Mouse (Mus musculus): ENCODE results near the gene Cmip. TPM values are rescaled to one million over a fixed set of nuclear protein-coding genes. Genes with fewer than 3 reads are reported as not detected.

Cmip gene
- polyA plus RNA-seq, 1 experiment, result 92.3 TPM

DNA sequence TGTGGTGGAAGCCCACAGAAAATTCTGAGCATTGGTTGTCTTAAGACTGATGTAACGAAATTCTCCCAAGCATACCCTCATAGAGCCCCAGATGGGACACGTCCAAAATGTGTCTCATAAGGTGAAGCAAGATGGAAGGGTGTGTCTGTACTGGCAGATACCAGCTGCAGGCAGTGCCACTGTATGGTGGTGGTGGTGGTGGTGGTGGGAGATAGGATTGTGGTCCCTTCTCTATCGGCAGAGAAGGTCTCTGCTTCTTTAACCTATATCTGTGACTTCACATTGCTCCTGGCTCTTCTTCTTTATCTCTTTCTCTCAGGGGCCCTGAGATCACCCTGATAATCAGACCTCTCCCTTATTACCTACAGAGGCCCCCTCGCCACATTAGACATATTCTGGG lies 92.7 kb downstream of the Cmip start:
- H3K9me3 ChIP-seq, result no peaks in the 10 kb centered on the region
- no peaks in the 10 kb centered on the region for H3K27me3 ChIP-seq (replicated peaks)
- TF ChIP-seq GATA1 (IDR thresholded peaks at IDR 0.05; ENCODE audit: borderline replicate concordance, low read length), result no peak
- peaks cover 75% of the 10 kb centered on the region for H3K36me3 ChIP-seq (replicated peaks; ENCODE audit: low read length)
- H3K4me1 ChIP-seq, result peaks cover 99% of the 10 kb centered on the region
- H3K4me3 ChIP-seq (replicated peaks), result no peak overlapping the region

DNA sequence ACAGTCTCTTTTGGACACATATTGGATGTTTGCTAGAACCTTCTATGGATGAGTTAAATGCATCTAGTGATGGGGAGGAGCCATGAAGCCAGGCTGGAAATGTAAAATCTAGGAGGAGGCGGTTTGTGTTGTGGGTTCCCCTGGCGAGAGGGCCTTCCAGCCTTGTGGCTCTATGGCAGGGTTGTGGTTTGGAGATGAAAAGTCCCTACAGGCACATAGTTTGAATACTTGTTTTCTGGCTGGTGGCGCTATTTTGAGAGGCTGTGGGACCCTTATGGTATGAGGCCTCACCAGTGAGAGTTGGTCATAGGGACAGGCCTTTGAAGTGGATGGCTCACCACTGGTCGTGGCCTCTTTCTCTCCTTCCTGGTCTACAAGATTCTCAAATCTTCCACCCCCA lies 95.2 kb downstream of the Cmip start:
- no peaks in the 10 kb centered on the region for H3K27me3 ChIP-seq (replicated peaks)

GRCm38 (mm10) chr8:117355111-117355831 lies 98.4 kb downstream of the Cmip start:
- H3K36me3 ChIP-seq (replicated peaks; ENCODE audit: low read length), result peaks cover 86% of the 10 kb centered on the region
- H3K27me3 ChIP-seq (replicated peaks), result no peaks in the 10 kb centered on the region
- no peak for TF ChIP-seq FLI1 (IDR thresholded peaks at IDR 0.05; ENCODE audit: low read length)
- TF ChIP-seq GATA1 (IDR thresholded peaks at IDR 0.05; ENCODE audit: borderline replicate concordance, low read length), result no peak
- peaks cover 100% of the 10 kb centered on the region for H3K4me1 ChIP-seq
- no peak overlapping the region for H3K4me3 ChIP-seq (replicated peaks)
- H3K9me3 ChIP-seq, result no peaks in the 10 kb centered on the region

More for the DNA sequence above, 95.2 kb downstream of the Cmip start:
- H3K4me3 ChIP-seq (replicated peaks), result no peak overlapping the region
- TF ChIP-seq FLI1 (IDR thresholded peaks at IDR 0.05; ENCODE audit: low read length), result no peak
- H3K4me1 ChIP-seq, result peaks cover 99% of the 10 kb centered on the region
- no peaks in the 10 kb centered on the region for H3K9me3 ChIP-seq
- H3K36me3 ChIP-seq (replicated peaks; ENCODE audit: low read length), result peaks cover 77% of the 10 kb centered on the region

- TF ChIP-seq FLI1 (IDR thresholded peaks at IDR 0.05; ENCODE audit: low read length) (no peak), GATA1 (IDR thresholded peaks at IDR 0.05; ENCODE audit: borderline replicate concordance, low read length) (no peak)
- no peaks in the 10 kb centered on the region for H3K9me3 ChIP-seq
- peaks cover 100% of the 10 kb centered on the region for H3K4me1 ChIP-seq
- no peaks in the 10 kb centered on the region for H3K27me3 ChIP-seq (replicated peaks)
- H3K4me3 ChIP-seq (replicated peaks), result no peak overlapping the region
- H3K36me3 ChIP-seq (replicated peaks; ENCODE audit: low read length), result peaks cover 94% of the 10 kb centered on the region
Observed at GRCm38 (mm10) chr8:117356109-117356672, 99.3 kb downstream of the Cmip start.

DNA sequence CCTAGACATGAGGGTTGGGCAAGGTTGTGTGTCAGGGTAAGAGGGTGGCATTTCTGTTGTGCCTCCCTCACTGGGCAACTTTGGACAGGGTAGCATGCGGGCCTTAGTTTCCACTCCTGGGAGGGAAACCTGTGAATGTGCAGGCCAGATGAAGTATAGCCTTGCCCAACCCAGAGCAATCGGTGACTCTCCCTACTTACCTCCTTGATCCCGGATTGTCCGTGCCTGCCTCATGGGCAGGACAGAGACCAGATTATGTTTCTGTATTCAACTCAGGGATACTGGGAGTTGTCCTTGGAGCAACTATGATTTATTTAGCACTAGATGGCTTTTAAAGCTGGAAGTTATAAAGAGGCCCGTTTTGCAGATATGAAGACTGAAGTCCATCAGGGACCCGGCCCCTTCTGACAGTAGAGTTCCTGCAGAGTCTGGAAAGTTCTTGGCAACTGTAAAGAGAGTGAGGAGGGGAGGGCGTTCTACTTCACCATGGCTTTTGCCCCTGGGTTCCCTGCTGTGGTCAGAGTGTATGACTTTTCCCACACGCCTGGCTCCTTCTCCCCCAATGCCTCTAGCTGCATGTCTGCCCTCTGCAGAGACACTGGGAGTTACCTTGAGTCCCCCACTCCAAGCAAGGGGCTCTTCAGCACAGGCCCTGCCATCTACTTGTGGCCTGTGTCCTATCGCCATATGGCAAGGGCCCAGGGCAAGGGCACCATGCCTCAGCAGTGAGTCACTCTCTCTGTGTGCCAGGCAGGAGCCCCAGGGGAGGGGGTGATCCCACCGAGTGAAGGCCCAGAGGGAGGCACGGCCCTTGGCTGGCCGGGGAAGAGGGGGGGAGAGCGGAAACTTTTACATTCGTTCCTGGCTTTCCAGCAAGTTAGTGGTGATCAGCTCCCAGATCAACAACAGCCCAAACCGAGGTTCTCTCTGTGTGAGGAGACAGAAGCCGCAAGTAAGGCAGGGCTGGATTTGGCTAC lies 100.9 kb downstream of the Cmip start:
- peaks cover 100% of the 10 kb centered on the region for H3K4me1 ChIP-seq
- no peaks in the 10 kb centered on the region for H3K9me3 ChIP-seq
- no peak for TF ChIP-seq GATA1 (IDR thresholded peaks at IDR 0.05; ENCODE audit: borderline replicate concordance, low read length)
- TF ChIP-seq FLI1 (IDR thresholded peaks at IDR 0.05; ENCODE audit: low read length), result no peak
- H3K4me3 ChIP-seq (replicated peaks), result no peak overlapping the region
- no peaks in the 10 kb centered on the region for H3K27me3 ChIP-seq (replicated peaks)
- peaks cover 84% of the 10 kb centered on the region for H3K36me3 ChIP-seq (replicated peaks; ENCODE audit: low read length)

DNA sequence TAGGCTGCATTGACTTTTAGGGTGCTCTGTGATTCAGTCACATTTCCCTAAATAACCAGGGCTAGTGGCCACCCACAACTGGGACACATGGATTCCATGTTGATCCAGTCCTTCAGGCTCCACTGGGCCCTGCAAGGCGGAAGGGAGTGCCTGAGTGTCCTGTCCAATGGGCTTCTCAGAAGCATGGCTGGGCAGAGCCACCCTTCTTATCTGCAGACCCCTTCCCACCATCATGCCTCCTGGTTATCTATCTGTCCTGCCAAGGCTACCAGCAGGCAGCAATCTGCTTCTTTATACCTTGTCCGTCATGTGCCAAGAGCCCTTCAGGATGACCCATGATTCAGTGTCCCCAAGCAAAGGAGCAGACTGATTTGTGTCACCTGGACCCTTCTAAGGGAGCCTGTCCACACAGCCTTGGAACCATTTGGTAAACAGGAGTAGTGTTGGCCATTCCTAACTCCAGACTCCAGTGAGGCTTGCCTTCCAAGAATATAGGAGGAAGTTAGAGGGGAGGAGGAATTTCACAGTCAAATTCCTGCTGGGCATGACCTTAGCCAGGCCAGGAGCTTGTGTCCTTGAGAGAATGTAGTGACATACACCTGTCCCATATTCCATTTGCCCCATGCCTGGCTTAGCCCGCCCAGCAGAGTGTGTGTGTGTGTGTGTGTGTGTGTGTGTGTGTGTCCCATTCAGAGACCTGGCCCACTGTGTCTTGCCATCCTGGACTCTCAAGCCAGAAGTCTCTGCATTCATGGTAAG lies 103.5 kb downstream of the Cmip start:
- TF ChIP-seq GATA1 (IDR thresholded peaks at IDR 0.05; ENCODE audit: borderline replicate concordance, low read length), result no peak
- TF ChIP-seq FLI1 (IDR thresholded peaks at IDR 0.05; ENCODE audit: low read length), result no peak
- H3K4me1 ChIP-seq, result peaks cover 100% of the 10 kb centered on the region
- H3K9me3 ChIP-seq, result no peaks in the 10 kb centered on the region
- peaks cover 73% of the 10 kb centered on the region for H3K36me3 ChIP-seq (replicated peaks; ENCODE audit: low read length)
- H3K4me3 ChIP-seq (replicated peaks), result peak overlapping the region; percentile 24
- H3K27me3 ChIP-seq (replicated peaks), result no peaks in the 10 kb centered on the region

DNA sequence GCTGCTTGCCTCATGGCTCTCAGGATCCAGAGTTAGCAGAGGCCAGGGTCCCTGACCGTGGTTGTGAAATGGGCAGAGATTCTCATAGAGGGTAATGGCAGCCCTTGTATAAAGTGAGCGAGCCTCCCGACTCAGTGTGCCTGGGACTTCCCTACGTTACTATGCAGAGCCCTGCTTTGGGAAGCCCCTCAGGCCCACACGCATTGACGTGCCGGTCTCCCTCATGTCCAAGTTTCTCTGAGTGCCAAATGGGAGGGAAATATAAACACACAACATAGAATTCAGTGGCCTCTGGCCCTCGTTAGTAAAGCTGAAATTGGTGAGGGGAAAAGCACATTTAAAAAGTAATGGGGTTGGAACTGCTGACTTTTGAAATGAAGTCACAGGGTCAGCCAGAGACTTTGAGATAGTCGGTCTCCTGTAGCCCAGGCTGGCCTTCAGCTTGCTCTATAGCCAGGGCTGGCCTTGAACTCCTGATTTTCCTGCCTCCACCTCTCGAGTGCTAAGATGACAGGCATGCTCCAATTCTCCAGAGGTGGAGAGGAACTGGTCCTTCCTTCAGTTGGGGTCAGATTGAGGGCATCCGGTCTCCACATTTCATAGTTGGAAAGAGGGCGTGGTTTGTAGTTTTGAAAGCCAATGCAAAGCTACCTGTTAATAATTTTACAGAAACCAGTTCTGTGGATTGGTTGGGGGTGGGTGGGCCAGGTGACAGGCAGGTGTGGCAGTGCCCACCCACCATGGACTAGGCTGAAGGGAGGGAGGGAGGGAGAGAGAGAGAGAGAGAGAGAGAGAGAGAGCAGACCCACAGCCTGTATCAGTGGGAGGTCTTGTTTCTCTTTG lies 105.0 kb downstream of the Cmip start:
- H3K36me3 ChIP-seq (replicated peaks; ENCODE audit: low read length), result peaks cover 67% of the 10 kb centered on the region
- H3K9me3 ChIP-seq, result no peaks in the 10 kb centered on the region
- H3K4me3 ChIP-seq (replicated peaks), result peak overlapping the region; percentile 60
- H3K4me1 ChIP-seq, result peaks cover 100% of the 10 kb centered on the region
- no peaks in the 10 kb centered on the region for H3K27me3 ChIP-seq (replicated peaks)
- no peak for TF ChIP-seq GATA1 (IDR thresholded peaks at IDR 0.05; ENCODE audit: borderline replicate concordance, low read length)
- TF ChIP-seq FLI1 (IDR thresholded peaks at IDR 0.05; ENCODE audit: low read length), result no peak

DNA sequence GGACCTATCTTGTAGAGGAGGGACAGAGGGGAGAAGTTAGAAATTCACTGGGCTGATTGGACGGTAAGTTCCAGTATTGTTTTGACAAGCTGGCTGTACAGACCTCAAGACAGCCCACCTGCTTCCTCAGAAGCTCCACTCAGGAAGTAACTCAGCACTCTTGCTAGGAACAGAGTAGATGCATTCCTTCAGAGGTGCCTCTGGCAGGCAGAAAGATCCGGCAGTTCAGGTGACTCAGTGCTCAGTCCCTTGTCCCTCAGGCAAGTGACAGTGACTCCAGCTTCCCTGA lies 105.5 kb downstream of the Cmip start:
- TF ChIP-seq GATA1 (IDR thresholded peaks at IDR 0.05; ENCODE audit: borderline replicate concordance, low read length), result no peak
- no peak for TF ChIP-seq FLI1 (IDR thresholded peaks at IDR 0.05; ENCODE audit: low read length)
- Histone ChIP-seq H3K27me3 (replicated peaks) (no peaks in the 10 kb centered on the region), H3K9me3 (no peaks in the 10 kb centered on the region), H3K36me3 (replicated peaks; ENCODE audit: low read length) (peaks cover 61% of the 10 kb centered on the region), H3K4me3 (replicated peaks) (peak overlapping the region; percentile 24), H3K4me1 (peaks cover 100% of the 10 kb centered on the region)

DNA sequence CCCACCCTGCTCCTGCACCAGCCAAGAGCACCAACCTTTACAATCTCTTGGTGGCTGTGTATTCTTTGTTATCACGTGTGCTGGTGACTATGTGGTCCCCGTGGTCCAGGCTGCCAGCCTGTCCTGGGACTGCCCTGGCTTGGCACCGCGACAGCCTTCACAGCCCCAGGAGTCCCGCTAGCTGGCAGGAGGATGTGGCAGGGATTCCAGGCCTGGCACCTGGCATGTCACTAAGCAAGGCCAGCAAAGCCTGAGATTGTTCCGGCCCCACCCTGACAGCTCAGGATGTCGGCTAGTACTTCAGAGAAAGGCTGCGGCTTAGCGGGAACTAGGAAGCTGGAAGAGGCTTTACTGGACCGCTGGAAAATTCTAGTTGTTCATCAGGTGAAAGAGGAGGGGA lies 106.4 kb downstream of the Cmip start:
- TF ChIP-seq GATA1 (IDR thresholded peaks at IDR 0.05; ENCODE audit: borderline replicate concordance, low read length) (no peak), FLI1 (IDR thresholded peaks at IDR 0.05; ENCODE audit: low read length) (no peak)
- Histone ChIP-seq H3K4me1 (peaks cover 100% of the 10 kb centered on the region), H3K36me3 (replicated peaks; ENCODE audit: low read length) (peaks cover 60% of the 10 kb centered on the region)

More for the DNA sequence above, 106.4 kb downstream of the Cmip start:
- no peaks in the 10 kb centered on the region for H3K27me3 ChIP-seq (replicated peaks)
- H3K4me3 ChIP-seq (replicated peaks), result no peak overlapping the region
- H3K9me3 ChIP-seq, result no peaks in the 10 kb centered on the region
